Mouse (Mus musculus) ovary, postnatal 14 days (tissue): ENCODE results near the gene Dbt.
"Not testable (repeated sequence)": the region's sequence is repeated elsewhere in the genome, so short reads cannot be mapped to it uniquely, and the experiment has no call there.

Experiments used
- DNase-seq: peaks from one replicate; pipeline ENCODE4 v3.0.0; 2022; ENCODE audit warnings: low spot score

The Dbt gene

DNA sequence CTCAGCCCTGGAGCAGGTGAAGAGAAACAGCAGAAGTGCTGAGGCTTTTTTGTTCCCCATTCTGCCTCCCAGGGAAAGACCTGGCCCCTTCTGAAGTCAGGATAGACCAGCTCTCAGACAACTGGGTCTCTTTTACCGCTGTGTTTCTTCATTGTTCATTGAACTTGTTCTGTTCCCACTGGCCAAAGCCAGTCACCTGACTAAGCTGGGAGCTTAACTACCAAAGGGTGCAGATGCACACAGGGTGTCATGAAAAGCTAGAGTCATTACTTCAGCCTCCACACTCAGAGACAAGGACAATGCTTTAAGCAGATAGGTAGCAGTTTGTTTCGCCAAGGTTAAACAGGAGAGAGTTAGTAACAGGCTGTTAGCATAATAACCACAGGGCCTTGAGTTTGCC lies 29.2 kb downstream of the Dbt start:
- DNase-seq, result no peak

DNA sequence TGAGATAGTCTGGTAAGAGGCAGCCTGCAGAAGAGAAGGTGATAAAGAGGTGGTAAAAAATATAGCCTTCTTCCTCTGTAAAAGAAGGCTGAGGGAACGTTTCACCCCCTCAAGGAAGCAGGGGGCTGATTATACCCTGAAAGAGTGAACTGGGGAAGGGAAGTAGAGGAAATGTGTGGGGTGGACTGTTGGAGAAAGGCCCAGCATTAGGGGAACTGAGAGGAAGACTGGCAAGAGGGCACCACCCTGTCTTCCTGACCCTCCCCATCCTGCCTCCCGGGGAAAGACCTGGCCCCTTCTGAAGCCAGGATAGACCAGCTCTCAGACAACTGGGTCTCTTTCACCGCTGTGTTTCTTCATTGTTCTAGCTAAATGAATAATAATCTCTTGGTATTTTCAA lies 29.7 kb downstream of the Dbt start:
- no peak for DNase-seq

DNA sequence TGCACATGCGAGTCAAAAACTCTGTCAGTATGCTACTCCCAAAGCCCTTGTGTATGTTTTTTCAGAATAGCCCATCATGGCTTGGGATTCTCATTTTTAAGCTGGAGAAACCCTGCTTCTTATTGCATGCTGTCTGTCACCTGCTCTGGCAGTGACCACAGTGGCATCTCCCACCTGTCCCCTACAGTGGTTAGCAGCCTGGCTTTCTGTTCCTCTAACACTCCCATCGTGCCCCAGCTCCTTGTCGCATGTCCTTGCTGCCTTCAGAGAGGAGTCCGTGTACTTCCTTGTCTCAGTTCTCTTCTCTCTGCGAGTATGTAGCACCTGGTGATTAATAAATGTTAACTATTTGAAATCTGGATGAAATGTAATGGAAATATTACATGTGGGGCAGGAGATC lies 34.6 kb downstream of the Dbt start:
- DNase-seq, result no peak

DNA sequence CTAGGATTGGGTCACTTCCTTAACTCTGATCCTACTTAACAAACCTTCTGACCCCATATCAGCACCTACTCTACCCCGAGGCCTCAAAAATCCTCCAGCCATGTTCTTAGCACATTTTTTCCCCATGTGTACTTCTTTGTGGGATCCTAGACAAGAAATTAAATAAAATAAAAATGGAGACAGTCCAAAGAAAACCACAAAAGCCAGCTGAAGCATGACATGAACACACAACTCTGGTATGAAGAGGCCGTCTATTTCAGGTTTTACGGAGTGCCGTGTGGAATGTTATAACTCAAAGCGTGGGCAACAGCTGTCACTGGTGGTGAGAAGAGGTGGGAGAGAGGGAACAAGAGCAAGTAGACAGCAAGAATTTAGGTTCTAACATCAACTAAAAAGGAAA lies 38.5 kb downstream of the Dbt start:
- no peak for DNase-seq

DNA sequence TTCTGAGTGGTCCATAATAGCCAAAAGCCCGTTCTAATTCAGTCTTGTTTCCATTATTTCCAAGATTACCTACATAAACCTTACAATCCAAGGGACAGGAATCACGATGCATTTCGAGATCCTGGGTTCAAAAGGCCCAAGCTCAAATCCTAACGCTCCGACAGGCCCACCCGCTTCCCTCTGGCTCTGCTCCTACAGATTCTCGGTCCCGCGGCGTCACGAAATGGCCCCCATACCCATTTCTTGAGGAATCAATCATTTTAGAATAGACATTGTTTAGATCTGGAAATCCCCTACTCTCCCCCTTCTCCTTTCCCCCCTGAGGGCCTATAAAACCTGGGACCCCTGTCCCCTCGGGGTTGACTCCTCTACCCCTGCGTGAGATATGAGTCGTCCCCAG lies 48.4 kb downstream of the Dbt start:
- not testable (repeated sequence) for DNase-seq

DNA sequence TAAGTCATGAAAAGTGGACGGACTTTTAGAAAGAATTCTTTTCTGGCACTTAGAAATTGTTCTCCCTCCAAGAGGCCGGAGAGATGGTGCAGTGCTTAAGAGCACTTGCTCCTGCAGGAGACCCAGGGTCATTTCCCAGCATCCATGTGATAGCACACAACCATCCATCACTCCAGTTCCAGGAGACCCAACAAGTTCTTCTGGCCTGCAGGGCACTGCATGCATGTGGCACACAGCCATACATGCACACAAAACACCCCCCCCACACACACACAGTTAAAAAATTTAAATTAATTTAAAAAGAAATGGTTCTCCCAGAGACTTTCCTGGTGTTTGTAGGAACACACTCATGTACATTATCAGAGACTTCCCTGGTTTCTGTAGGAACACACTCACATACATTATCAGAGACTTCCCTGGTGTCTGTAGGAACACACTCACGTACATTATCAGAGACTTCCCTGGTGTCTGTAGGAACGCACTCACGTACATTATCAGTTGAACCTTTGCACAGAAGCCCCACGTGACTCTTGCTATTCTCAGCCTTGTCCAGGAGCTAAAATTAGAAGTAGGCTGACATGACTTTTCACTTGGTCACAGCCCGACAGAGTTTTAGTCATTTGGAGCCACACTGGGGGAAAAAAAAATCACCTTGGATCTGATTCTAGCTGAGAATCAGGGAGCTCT lies 49.7 kb downstream of the Dbt start, which contains the start of gene Lrrc39:
Gene Lrrc39 (plus strand): TSS at position 566 of the 687 bp plus-strand sequence.
- DNase-seq, result no peak

DNA sequence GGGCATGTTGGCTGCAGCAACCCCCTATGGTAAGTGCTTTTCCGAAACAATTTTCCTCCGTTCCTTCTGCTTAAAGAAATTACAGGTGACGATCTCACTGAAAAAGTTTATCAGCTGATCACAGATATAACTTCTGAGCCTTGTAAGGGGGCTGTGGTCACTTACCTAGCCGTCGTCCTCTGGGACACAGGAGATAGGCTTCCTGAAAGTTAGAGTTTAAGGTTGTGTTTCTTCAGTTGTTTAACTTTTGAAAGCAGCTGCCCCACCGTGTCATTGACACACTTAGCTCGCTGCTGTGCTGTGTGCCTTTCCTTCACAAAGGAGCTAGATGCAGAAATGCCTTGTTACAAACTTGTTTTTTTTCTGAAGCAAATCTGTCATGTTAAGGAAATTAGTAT lies 50.2 kb downstream of the Dbt start:
- no peak for DNase-seq

DNA sequence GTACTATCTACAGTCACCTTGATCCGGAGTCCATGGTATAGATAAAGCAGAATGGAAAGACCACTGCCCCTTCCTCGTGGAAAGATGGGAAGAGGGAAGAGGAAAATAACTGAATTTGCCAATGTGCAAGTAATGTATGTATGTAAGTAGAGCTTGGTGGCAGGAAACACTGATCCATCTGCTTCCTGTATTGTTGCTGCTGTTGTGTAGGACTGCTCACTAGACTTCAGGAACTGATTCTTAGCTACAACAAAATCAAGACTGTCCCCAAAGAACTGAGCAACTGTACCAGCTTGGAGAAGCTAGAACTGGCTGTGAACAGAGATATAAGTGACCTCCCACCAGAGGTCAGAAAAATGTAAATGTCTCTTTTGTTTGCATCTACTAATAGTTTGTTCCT lies 57.8 kb downstream of the Dbt start:
- no peak for DNase-seq

DNA sequence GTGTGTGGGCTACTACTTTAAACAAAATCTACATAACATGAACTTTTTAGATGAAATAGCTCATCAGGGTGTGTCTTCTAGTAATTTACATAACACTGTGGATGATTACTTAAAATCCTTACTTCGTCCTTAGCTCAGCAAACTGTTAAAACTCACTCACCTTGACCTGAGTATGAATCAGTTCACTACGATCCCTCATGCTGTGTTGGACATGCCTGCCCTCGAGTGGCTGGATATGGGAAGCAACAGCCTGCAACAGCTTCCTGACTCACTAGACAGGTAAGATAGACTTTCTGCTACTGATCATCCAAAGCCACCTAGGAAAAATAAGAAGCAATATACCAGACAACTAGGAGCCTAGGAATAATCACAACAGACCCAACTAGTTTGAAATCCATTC lies 64.4 kb downstream of the Dbt start:
- no peak for DNase-seq

DNA sequence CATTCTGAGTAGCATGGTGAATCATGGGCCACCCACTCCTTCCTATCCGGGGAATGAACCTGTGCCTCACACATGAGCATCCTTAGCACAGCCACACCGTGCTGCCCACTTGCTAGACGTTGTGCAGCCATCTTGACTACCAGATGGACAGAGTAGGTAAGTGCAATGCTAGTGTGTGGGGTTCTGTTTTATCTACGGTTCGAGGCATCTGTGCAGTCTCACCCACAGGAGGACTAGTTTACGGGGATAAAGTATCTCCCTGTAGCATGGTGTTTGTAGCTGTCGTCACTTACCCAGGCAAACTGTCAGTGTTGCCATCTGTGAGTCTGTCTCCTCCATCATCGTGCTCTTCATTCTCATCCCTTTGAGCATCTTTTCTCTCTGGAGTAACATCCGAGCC lies 69.3 kb downstream of the Dbt start:
- DNase-seq, result no peak

DNA sequence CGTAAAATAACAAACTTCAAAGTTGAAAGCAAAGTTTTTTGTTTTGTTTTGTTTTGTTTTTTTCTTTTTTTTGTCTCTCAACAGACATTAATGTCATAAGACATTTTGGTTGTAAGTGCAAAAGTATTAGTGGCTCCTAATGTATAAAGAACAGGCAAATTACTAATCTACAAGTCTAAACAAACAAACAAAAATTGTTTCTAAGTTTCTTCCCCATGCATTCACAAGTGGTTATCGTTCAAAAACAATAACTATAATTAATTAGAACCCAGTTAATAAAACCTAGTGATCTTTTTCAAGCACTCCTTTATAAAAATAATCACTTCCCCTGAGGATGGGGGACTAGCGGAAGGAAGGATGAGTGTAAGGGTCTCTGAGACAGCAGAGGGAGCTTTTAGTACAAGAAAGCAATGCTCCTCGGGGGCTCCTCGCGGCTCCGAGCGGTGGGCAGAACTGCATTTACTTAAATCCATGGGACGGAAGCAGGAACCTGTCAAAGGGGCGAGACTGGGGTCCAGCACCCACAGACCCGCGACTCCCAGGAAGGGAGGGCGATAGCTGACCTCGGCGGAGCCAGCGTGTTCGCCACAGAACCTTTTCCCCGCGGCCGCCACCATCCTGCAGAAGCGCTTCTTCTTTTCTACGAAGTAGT lies 81.3 kb downstream of the Dbt start:
- DNase-seq, result peak; percentile 45

DNA sequence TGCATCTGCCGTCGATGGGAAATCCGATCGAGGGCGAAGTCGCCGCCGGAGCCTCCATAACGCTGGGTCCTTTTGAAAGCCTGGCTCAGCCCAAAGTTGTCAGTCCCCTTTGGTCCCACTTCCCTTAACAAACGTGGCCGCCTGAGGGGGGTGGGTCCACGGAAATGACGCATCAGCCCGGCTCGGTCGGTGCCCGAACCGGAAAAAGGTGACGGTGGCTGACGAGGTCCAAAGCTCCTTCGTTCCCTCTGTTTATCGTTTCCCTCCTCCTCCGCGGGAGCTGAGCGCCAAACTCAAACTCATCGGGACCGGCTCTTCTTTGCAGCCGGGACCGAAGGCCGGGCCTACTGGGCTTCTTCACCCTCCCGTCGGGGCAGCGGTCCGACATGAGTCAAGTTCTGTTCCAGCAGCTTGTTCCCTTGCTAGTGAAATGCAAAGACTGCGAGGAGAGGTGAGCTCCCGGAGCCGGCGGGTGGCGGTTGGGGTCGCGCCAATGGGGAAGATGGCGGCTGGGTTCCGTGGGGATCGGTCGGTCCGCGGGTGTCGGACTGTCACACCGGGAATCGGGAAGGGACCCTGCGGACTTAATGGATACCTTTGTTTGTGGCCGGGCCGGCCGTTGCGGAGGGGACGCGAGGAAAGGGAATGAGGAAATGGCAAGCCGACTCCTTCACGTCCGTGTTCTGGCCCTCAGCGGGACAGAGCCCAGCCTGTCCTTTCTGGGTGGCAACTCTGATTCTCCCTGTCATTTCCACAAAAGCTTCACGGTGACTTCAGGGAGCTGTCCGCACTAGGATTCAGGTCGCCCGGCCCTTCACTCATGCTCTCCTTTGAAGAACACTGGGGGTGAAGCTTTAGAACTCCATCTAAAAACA lies 82.1 kb downstream of the Dbt start, which contains the start of gene Sass6:
Gene Sass6 (plus strand): TSS at position 255 of the 875 bp plus-strand sequence.
- peak; percentile 98 for DNase-seq

DNA sequence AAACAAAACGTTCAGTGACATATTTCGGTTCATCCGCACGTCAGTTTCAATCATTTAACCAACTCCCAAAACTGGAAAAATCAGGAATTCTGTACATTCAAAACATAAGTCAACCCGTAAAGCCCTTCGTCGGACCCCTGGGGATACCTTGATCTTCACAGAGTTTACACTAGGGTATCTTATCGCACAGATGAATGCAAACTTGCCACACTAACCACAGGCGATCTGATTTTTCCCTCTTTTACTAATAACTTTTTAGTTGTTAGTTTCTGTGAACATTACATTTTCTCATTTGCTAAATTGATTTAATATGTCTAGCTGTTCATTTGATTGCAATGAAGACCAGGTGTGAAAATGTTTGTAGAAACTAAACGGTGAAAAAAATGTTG lies 82.7 kb downstream of the Dbt start:
- DNase-seq, result no peak
